Mouse (Mus musculus): ENCODE measurements around the gene Nck2. TPM values are rescaled to one million over a fixed set of nuclear protein-coding genes. Genes with fewer than 3 reads are reported as not detected.

Nck2 gene
- polyA plus RNA-seq, 1 experiment from 2014 or later = 35.6 TPM

DNA sequence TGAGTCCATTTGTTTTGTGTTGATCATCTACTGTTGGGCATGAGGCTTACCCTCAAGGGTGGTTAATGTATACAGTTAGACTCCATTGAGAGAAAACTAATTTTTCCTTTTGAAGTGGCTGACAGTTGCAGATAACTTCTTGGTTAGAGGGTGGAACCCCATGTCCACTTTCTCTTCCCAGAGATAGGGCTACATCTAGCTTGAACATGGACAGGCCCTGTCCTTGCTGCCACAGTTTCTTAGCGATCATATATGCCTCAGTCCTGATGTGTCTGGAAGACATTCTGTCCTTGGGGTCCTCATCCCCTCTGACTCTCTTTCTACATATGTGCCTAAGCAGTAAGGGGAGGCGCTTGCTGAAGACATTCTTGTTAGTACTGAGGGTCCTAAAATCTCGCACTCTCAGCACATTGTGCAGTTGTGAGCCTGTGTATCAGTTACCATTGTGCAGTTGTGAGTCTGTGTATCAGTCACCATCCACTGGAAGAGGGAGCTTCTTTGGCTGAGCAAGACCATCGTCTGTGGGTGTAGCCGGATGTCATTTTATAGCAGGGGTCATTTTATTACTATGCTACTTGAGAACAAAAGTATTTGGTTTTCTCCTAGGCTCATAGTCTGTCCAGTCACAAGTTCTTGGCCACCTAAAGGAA is 114.8 kb downstream of the Nck2 start:
- Histone ChIP-seq H3K27ac (ENCODE audit: poor library complexity, severe bottlenecking) (no peak overlapping the region), H3K4me1 (replicated peaks) (peaks cover 24% of the 10 kb centered on the region), H3K9ac (no peak overlapping the region), H3K36me3 (peaks cover 13% of the 10 kb centered on the region), H3K4me2 (no peak overlapping the region), H3K4me3 (no peak overlapping the region), H3K9me3 (replicated peaks) (no peaks in the 10 kb centered on the region), H3K27me3 (replicated peaks) (no peaks in the 10 kb centered on the region)
- no peak for ATAC-seq (ENCODE audit: insufficient number of reproducible peaks, low FRiP score)
- 85% methylated on average over 5 of the region's 5 CpGs for WGBS

DNA sequence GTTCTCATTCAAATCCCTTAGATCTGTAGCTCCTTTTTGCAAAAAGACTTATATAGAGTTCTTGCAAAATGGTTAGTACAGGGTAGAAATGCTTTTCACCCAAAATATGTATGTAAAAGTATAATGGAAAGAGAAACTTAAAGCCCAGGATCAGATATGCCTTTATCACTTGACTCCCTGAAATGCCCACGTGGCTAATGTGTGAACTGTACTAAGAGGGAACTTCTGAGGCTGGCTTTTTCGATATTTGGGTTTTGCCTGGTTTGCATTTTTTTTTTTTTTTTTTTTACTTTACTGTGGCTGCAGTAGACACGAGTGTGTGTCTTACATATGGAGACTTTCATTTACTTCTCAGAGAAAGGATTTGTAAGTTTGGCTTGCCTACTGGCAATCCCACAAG is 116.7 kb downstream of the Nck2 start:
- no peaks in the 10 kb centered on the region for H3K27me3 ChIP-seq (replicated peaks)
- H3K9ac ChIP-seq = no peak overlapping the region
- no peaks in the 10 kb centered on the region for H3K9me3 ChIP-seq (replicated peaks)
- H3K4me3 ChIP-seq = no peak overlapping the region
- H3K27ac ChIP-seq (ENCODE audit: poor library complexity, severe bottlenecking) = no peak overlapping the region
- peaks cover 5% of the 10 kb centered on the region; the same call in 1 of the 2 replicates for H3K36me3 ChIP-seq
- WGBS = 76% methylated on average over 3 of the region's 3 CpGs
- peaks cover 5% of the 10 kb centered on the region for H3K4me1 ChIP-seq (replicated peaks)
- H3K4me2 ChIP-seq = no peak overlapping the region
- no peak for ATAC-seq (ENCODE audit: insufficient number of reproducible peaks, low FRiP score)

DNA sequence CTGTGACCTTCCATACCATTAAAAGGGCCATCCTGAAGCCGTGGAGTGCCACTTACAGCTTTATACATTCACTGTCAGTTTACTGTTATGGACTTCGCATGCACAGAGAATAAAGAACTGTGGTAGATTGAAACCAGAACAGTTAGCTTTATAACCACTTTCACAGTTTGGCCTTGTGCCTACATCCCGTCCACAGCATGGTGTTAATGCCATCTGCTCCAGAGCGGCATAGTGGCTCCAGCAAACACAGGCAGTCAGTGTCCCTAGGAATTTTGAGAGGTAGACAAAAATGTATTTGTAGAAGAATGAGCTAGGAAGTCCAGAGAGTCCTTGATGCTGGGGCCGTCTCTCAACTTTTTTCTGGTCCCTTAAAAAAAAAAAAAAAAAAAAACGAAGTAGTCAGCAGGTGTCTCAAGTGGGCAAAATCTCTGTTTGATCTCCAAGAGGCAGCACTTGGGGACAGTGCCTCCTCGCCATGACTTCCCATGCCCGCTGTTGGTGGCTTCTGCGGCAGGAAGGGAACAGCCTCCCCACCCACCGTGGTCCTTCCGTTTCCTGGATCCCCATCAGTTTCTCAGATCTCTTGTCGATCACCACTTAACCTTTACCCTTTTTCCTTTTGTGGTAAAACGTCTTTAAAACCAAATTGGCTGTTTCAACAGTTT is 117.8 kb downstream of the Nck2 start:
- Histone ChIP-seq H3K4me2 (no peak overlapping the region), H3K4me3 (no peak overlapping the region), H3K9me3 (replicated peaks) (no peaks in the 10 kb centered on the region), H3K27ac (ENCODE audit: poor library complexity, severe bottlenecking) (no peak overlapping the region), H3K4me1 (replicated peaks) (no peaks in the 10 kb centered on the region), H3K36me3 (peaks cover 5% of the 10 kb centered on the region; the same call in 1 of the 2 replicates), H3K27me3 (replicated peaks) (no peaks in the 10 kb centered on the region), H3K9ac (no peak overlapping the region)
- ATAC-seq (ENCODE audit: insufficient number of reproducible peaks, low FRiP score) = no peak
- WGBS = 81% methylated on average over 13 of the region's 13 CpGs

DNA sequence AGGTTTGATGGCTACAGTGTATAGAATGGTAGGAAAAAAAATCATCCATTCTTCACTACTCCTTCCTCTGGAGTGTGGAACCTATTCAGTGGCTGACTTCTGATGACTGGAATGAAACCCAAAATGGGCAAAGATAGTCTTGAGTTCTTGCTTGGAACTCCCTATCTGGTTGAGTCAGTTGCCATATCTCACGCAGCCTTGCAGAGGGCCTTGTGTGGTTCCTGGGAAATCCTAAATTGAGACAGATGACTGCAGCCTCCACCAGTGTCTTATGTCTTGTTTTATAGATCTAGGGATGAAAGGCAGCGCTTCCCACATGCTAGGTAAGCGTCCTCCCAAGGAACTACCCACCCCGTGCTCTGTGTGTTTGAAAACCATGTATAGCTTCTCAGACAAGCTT is 120.9 kb downstream of the Nck2 start:
- no peak overlapping the region for H3K4me3 ChIP-seq

DNA sequence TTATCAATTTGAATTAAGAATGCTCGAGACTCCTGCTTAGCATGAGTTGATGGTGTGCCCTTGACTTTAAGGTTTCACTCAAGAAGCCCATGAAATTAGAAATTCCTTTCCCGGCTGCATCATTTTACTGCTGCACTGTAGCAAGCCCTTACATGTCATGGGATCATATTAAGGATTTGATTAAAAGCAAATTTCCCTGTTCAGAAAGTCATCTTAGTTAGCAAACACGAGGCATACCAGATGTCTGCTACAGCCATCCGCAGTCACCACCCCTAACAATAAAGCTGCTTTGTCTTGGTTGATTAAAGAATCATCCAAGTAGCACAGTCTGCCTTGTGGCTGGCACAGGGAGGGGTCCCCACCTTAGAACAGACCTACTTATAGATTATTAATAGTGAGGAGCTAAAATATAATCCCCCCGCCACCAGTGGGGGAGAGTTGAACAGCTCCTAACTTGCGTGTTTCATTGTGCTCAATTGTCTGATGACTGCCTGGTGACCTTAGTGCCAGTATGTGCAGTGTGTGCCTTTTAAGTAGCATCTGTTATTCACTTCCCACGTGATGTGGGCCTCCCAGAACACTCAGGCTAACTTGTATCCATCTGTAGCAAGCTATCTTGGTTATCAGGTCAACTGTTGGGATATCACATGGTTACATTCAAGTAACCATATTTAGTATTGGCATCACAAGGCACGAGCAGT is 122.4 kb downstream of the Nck2 start:
- H3K4me2 ChIP-seq = no peak overlapping the region
- no peak for ATAC-seq (ENCODE audit: insufficient number of reproducible peaks, low FRiP score)
- H3K9ac ChIP-seq = no peak overlapping the region
- no peak overlapping the region for H3K4me3 ChIP-seq
- H3K9me3 ChIP-seq (replicated peaks) = no peaks in the 10 kb centered on the region
- WGBS = 84% methylated on average over 8 of the region's 8 CpGs
- no peaks in the 10 kb centered on the region for H3K27me3 ChIP-seq (replicated peaks)
- H3K27ac ChIP-seq (ENCODE audit: poor library complexity, severe bottlenecking) = no peak overlapping the region
- H3K36me3 ChIP-seq = peaks cover 31% of the 10 kb centered on the region
- no peaks in the 10 kb centered on the region for H3K4me1 ChIP-seq (replicated peaks)

More for the DNA sequence above, 120.9 kb downstream of the Nck2 start:
- ATAC-seq (ENCODE audit: insufficient number of reproducible peaks, low FRiP score) = no peak
- Histone ChIP-seq H3K9ac (no peak overlapping the region), H3K4me1 (replicated peaks) (no peaks in the 10 kb centered on the region), H3K36me3 (peaks cover 25% of the 10 kb centered on the region), H3K27me3 (replicated peaks) (no peaks in the 10 kb centered on the region), H3K4me2 (no peak overlapping the region), H3K9me3 (replicated peaks) (no peaks in the 10 kb centered on the region), H3K27ac (ENCODE audit: poor library complexity, severe bottlenecking) (no peak overlapping the region)
- WGBS = 88% methylated on average over 4 of the region's 4 CpGs

DNA sequence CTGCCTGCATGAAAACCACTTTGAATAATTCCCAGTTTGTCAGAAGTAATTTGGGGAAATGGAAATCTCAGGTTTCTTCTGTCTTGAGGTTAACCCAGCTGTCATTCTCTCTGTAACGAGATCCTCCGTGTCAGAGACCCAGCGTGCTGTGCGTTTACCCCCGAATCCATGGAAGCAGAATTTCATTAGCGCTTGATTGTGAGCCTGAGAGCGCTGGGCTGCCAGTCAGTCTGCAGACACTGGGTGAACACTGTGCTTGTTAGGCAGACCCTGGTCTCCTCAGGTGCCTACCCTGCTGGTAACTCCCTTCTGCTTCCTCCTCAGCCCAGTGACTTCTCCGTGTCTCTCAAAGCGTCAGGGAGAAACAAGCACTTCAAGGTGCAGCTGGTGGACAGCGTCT is 124.4 kb downstream of the Nck2 start:
- Histone ChIP-seq H3K4me3 (no peak overlapping the region), H3K27ac (ENCODE audit: poor library complexity, severe bottlenecking) (no peak overlapping the region), H3K27me3 (replicated peaks) (no peaks in the 10 kb centered on the region), H3K4me1 (replicated peaks) (no peaks in the 10 kb centered on the region), H3K9ac (no peak overlapping the region), H3K4me2 (no peak overlapping the region), H3K9me3 (replicated peaks) (no peaks in the 10 kb centered on the region), H3K36me3 (peaks cover 31% of the 10 kb centered on the region)
- no peak for ATAC-seq (ENCODE audit: insufficient number of reproducible peaks, low FRiP score)
- 88% methylated on average over 10 of the region's 10 CpGs for WGBS

DNA sequence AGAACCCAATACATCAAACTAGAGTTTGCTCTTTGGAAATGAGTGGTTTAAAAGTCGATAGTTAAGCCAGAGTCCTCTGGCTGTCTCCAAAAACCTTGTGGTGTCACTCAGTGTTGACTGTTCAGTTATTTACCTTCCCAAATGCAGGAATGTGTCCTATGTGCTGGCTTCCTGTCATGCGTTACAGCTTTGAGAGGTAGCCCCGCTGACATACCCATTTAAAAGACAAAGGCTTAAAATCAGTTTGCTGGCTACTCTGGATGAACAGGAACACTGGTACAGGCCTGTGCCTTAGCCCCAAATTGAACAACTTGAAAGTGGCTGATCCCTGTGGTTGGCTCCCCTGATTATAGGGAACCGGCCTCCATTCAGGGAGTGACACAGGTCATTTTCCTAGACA is 126.7 kb downstream of the Nck2 start:
- 93% methylated on average over 4 of the region's 4 CpGs for WGBS
- peaks cover 31% of the 10 kb centered on the region for H3K36me3 ChIP-seq
- H3K27me3 ChIP-seq (replicated peaks) = no peaks in the 10 kb centered on the region
- H3K27ac ChIP-seq (ENCODE audit: poor library complexity, severe bottlenecking) = no peak overlapping the region
- no peak overlapping the region for H3K9ac ChIP-seq
- no peak overlapping the region for H3K4me3 ChIP-seq
- H3K4me1 ChIP-seq (replicated peaks) = no peaks in the 10 kb centered on the region
- no peak overlapping the region for H3K4me2 ChIP-seq
- ATAC-seq (ENCODE audit: insufficient number of reproducible peaks, low FRiP score) = no peak
- no peaks in the 10 kb centered on the region for H3K9me3 ChIP-seq (replicated peaks)

DNA sequence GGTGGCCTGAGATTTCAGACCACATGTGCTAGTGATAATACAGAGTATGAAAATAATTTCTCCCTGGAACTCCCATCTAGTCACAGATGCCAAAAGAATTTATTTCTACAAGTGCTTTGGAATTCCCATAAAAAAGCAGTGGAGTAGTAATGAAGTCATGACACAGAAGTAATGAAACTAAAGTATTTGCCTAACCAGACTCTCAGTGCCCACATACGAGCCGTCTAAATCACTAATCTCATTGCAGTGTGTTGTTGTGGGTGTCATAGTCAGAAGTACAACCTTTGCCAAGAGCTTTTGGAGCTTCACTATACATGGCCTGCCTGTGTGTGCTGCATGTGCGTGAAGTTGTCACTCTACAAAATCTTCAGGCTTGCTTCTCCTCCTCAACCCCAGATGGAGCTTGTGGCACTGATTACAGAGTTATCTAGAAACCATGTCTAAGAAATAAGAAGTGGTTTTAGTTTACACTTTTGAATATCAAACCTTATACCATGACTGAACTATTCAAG is 130.5 kb downstream of the Nck2 start:
- H3K9me3 ChIP-seq (replicated peaks) = no peaks in the 10 kb centered on the region
- no peak overlapping the region for H3K9ac ChIP-seq
- H3K4me3 ChIP-seq = no peak overlapping the region
- no peak overlapping the region for H3K4me2 ChIP-seq
- H3K36me3 ChIP-seq = peaks cover 11% of the 10 kb centered on the region
- no peaks in the 10 kb centered on the region for H3K27me3 ChIP-seq (replicated peaks)
- WGBS = 77% methylated on average over 3 of the region's 3 CpGs
- no peak overlapping the region for H3K27ac ChIP-seq (ENCODE audit: poor library complexity, severe bottlenecking)
- ATAC-seq (ENCODE audit: insufficient number of reproducible peaks, low FRiP score) = no peak
- no peaks in the 10 kb centered on the region for H3K4me1 ChIP-seq (replicated peaks)

DNA sequence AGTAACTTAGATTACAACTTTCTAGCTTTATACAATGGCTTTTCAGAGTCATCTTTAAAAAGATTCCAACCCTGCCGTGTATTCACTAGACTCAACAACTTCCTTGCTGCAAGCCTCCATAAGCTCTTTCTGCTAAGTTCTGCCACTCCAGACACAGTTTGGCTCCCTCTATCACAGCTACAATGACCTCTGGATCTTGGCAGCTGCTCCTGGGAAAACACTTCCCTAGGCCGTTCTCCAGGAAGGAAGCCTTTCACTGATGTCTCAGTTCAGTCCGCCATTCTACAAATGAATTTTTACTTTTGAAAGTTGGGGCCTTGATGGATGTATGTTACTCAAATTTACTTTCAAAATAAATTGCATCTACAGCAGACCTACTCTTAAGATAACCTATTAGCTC is 133.0 kb downstream of the Nck2 start:
- Histone ChIP-seq H3K9me3 (replicated peaks) (no peaks in the 10 kb centered on the region), H3K27me3 (replicated peaks) (no peaks in the 10 kb centered on the region), H3K36me3 (peaks cover 3% of the 10 kb centered on the region; the same call in 1 of the 2 replicates), H3K4me3 (no peak overlapping the region), H3K4me2 (no peak overlapping the region), H3K9ac (no peak overlapping the region), H3K27ac (ENCODE audit: poor library complexity, severe bottlenecking) (no peak overlapping the region), H3K4me1 (replicated peaks) (no peaks in the 10 kb centered on the region)
- WGBS = 77% methylated on average over 3 of the region's 3 CpGs
- no peak for ATAC-seq (ENCODE audit: insufficient number of reproducible peaks, low FRiP score)

DNA sequence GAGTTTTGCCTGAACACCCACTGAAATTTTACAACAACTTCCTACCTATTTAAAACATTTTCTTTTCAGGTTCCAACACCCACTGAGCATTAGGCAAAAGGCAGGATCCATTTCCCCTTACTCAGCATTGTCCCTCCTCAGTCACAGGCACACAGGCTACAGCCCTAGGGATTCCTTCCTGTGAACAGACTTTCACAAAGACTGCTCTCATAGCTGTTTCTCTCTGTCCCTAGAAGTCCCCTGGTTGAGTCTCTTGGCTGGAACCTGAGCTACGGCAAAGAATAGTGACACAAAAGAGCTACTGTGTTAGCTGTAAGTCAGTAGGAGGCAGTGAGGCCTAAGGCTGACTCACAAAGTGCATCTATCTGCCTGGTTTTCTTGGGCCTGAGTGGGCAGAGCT is 139.2 kb downstream of the Nck2 start:
- no peaks in the 10 kb centered on the region for H3K27me3 ChIP-seq (replicated peaks)
- H3K4me1 ChIP-seq (replicated peaks) = no peaks in the 10 kb centered on the region
- no peak overlapping the region for H3K27ac ChIP-seq (ENCODE audit: poor library complexity, severe bottlenecking)
- H3K9ac ChIP-seq = no peak overlapping the region
- H3K9me3 ChIP-seq (replicated peaks) = no peaks in the 10 kb centered on the region
- no peaks in the 10 kb centered on the region for H3K36me3 ChIP-seq
- WGBS = 79% methylated on average over 1 of the region's 1 CpGs
- H3K4me3 ChIP-seq = no peak overlapping the region
- H3K4me2 ChIP-seq = no peak overlapping the region
- ATAC-seq (ENCODE audit: insufficient number of reproducible peaks, low FRiP score) = no peak

DNA sequence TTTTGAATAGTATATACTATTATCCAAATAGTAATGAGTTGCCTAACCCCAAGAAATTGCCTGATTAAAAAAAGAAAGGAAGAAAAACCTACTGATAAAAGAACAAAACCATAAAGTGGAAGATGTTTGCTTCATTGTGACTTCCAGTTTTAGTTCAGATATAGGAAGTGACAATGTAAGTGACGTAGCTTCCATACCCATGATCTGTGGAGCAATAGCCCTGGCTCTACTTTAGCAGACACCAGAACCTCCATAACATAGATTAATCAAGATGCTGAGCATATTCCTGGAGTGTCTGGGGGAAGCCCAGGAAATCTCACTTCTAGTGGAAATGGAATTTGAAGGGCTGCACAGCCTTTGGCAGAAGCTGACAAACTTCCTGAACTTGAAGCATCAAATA is 144.6 kb downstream of the Nck2 start:
- Histone ChIP-seq H3K4me2 (no peak overlapping the region), H3K4me1 (replicated peaks) (no peaks in the 10 kb centered on the region), H3K36me3 (no peaks in the 10 kb centered on the region), H3K9me3 (replicated peaks) (no peaks in the 10 kb centered on the region), H3K9ac (no peak overlapping the region), H3K4me3 (no peak overlapping the region), H3K27ac (ENCODE audit: poor library complexity, severe bottlenecking) (no peak overlapping the region), H3K27me3 (replicated peaks) (no peaks in the 10 kb centered on the region)
- no peak for ATAC-seq (ENCODE audit: insufficient number of reproducible peaks, low FRiP score)
- 79% methylated on average over 1 of the region's 1 CpGs for WGBS
